Mouse (Mus musculus): ENCODE data around the gene Cdc20.

DNA sequence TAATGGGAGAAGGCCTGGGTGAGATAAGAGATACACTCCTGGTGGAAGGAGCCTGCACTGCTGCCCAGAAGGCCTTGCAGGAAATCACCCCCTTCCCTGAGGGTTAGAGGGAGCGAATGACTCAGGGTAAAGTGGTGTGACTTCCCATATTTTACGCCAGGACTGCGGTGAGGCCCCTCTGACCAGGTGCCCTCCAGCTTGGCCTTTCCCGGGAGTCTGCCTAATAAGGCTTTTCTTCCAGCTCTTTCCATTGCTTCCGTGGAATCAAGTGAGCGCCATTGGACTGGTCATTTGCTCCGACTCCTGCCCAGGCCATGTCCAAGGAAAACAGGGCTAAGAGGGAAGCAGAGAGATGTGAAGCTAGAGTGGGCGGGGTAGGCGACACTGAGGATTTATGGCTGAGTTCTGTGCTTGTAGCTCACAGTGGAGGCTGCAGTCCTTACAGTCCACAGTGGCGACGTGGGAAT is 28.6 kb upstream of the Cdc20 start:
- TF ChIP-seq POLR2A (IDR thresholded peaks at IDR 0.05; ENCODE audit: extremely low read depth, insufficient read depth, low read length) (no peak), CTCF (IDR thresholded peaks at IDR 0.05; ENCODE audit: low read depth, low read length) (no peak)
